Mouse (Mus musculus): ENCODE data around the gene 1700012B07Rik. TPM values are rescaled to one million over a fixed set of nuclear protein-coding genes. Genes with fewer than 3 reads are reported as not detected.

The 1700012B07Rik gene
- total RNA-seq (2017), result not detected in 3 replicates

- no peak for ATAC-seq (replicated peaks; ENCODE audit: insufficient number of reproducible peaks, low FRiP score, low TSS enrichment, poor library complexity, severe bottlenecking)
Observed at GRCm38 (mm10) chr11:109827946-109828345, at the start of gene 1700012B07Rik. Gene 1700012B07Rik (minus strand): TSS chr11:109828046.

GRCm38 (mm10) chr11:109876767-109877166 is 48.9 kb upstream of the 1700012B07Rik start:
- ATAC-seq (replicated peaks; ENCODE audit: insufficient number of reproducible peaks, low FRiP score, low TSS enrichment, poor library complexity, severe bottlenecking), result no peak

DNA sequence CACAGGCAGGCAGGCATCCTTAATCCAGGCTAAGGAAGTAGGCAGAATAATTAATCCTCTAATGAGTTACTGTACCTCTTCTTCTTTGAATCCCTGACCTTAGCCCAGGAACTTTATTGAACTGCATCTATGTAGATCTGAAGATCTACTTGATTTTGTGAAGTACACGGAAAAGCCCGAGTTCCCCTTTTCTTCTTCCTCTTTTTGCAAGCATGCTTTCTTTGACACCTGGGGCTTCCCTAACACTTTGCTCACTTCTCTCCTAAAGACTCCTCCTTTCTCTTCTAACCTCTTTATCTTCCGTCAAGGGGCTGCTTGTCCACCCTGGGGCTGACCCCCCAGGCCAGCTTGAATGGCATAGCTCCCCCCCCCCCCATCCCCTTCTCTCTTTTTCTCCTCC is 48.0 kb upstream of the 1700012B07Rik start:
- peak; percentile 52 for ATAC-seq (replicated peaks; ENCODE audit: insufficient number of reproducible peaks, low FRiP score, low TSS enrichment, poor library complexity, severe bottlenecking)

GRCm38 (mm10) chr11:109875525-109875802 is 47.6 kb upstream of the 1700012B07Rik start:
- no peak for ATAC-seq (replicated peaks; ENCODE audit: insufficient number of reproducible peaks, low FRiP score, low TSS enrichment, poor library complexity, severe bottlenecking)

- no peak for ATAC-seq (replicated peaks; ENCODE audit: insufficient number of reproducible peaks, low FRiP score, low TSS enrichment, poor library complexity, severe bottlenecking)
Observed at GRCm38 (mm10) chr11:109874651-109875524, 47.0 kb upstream of the 1700012B07Rik start.

GRCm38 (mm10) chr11:109873852-109874610 is 46.2 kb upstream of the 1700012B07Rik start:
- no peak for ATAC-seq (replicated peaks; ENCODE audit: insufficient number of reproducible peaks, low FRiP score, low TSS enrichment, poor library complexity, severe bottlenecking)

DNA sequence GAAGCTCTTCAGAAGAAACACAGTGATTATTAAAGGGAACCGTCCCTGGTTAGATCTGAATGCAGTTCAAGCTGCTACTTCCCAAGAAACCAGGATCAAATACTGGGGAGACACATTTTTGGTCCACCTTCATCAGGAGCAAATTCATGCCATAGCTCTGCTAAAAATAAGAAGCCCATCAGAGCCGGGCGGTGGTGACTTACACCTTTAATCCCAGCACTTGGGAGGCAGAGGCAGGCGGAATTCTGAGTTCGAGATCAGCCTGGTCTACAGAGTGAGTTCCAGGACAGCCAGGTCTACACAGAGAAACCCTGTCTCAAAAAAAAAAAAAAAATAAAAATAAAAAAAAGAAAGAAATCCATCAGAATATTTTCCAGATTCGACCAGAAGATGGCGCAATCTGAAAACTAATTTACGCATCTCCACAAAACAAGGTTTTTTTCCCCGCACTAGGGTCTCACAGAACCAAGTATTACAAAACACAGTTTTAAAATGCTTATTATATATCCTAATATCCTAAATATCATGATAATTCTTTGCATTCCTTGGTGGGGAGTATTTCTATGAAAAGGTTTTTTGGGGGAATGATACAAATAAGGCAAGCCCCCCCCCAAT is 45.4 kb upstream of the 1700012B07Rik start:
- ATAC-seq (replicated peaks; ENCODE audit: insufficient number of reproducible peaks, low FRiP score, low TSS enrichment, poor library complexity, severe bottlenecking), result no peak

- ATAC-seq (replicated peaks; ENCODE audit: insufficient number of reproducible peaks, low FRiP score, low TSS enrichment, poor library complexity, severe bottlenecking), result no peak
Observed at GRCm38 (mm10) chr11:109872674-109873073, 44.8 kb upstream of the 1700012B07Rik start.

DNA sequence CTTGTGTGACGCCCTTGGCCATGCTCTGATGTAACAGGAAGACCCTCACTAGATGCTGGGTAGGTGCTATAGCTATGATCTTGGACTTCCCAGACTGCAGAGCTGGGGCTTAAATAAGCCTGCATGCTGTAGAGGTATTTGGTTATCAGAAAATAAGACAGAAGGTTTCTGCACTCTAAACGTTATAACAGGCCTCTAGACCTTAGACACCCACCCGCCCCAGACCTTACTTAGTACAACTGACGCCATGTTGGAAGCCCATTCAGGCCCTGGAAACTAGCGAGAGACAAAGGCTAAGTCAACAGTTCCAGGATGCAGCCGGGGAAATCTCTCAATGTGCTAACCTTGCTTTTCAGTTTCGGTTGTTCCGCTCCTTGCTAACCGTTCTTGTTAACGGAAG is 44.2 kb upstream of the 1700012B07Rik start:
- ATAC-seq (replicated peaks; ENCODE audit: insufficient number of reproducible peaks, low FRiP score, low TSS enrichment, poor library complexity, severe bottlenecking), result no peak

- ATAC-seq (replicated peaks; ENCODE audit: insufficient number of reproducible peaks, low FRiP score, low TSS enrichment, poor library complexity, severe bottlenecking), result no peak
Observed at GRCm38 (mm10) chr11:109867861-109868260, 40.0 kb upstream of the 1700012B07Rik start.

- ATAC-seq (replicated peaks; ENCODE audit: insufficient number of reproducible peaks, low FRiP score, low TSS enrichment, poor library complexity, severe bottlenecking), result no peak
Observed at GRCm38 (mm10) chr11:109866537-109867160, 38.8 kb upstream of the 1700012B07Rik start.

GRCm38 (mm10) chr11:109865526-109865925 is 37.7 kb upstream of the 1700012B07Rik start:
- no peak for ATAC-seq (replicated peaks; ENCODE audit: insufficient number of reproducible peaks, low FRiP score, low TSS enrichment, poor library complexity, severe bottlenecking)

GRCm38 (mm10) chr11:109863951-109864350 is 36.1 kb upstream of the 1700012B07Rik start:
- no peak for ATAC-seq (replicated peaks; ENCODE audit: insufficient number of reproducible peaks, low FRiP score, low TSS enrichment, poor library complexity, severe bottlenecking)

GRCm38 (mm10) chr11:109863194-109863746 is 35.4 kb upstream of the 1700012B07Rik start:
- ATAC-seq (replicated peaks; ENCODE audit: insufficient number of reproducible peaks, low FRiP score, low TSS enrichment, poor library complexity, severe bottlenecking), result peak; percentile 33; the same call in 1 of the 2 replicates

DNA sequence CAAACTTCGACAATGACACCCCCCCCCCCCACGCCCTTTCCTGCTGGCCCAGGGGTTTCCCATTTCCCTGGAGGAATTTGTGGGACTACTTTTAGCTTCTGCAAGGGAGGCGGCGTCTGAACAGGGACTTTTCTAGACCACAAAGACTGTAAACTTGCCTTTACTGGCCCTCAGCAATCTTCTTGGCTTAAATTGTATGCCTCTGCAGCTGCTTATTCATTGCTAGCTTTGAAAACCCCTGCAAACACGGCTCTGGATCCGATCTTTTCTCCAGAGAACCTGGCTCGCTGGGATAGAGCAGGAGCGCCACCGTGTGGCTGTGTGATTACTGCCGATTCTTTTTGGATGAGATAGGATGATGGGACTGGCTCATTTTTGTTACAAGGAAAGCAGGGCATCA is 32.7 kb upstream of the 1700012B07Rik start:
- peak; percentile 63 for ATAC-seq (replicated peaks; ENCODE audit: insufficient number of reproducible peaks, low FRiP score, low TSS enrichment, poor library complexity, severe bottlenecking)

- peak; percentile 83 for ATAC-seq (replicated peaks; ENCODE audit: insufficient number of reproducible peaks, low FRiP score, low TSS enrichment, poor library complexity, severe bottlenecking)
Observed at GRCm38 (mm10) chr11:109859939-109860469, 32.2 kb upstream of the 1700012B07Rik start.

GRCm38 (mm10) chr11:109859441-109859840 is 31.6 kb upstream of the 1700012B07Rik start:
- no peak for ATAC-seq (replicated peaks; ENCODE audit: insufficient number of reproducible peaks, low FRiP score, low TSS enrichment, poor library complexity, severe bottlenecking)

DNA sequence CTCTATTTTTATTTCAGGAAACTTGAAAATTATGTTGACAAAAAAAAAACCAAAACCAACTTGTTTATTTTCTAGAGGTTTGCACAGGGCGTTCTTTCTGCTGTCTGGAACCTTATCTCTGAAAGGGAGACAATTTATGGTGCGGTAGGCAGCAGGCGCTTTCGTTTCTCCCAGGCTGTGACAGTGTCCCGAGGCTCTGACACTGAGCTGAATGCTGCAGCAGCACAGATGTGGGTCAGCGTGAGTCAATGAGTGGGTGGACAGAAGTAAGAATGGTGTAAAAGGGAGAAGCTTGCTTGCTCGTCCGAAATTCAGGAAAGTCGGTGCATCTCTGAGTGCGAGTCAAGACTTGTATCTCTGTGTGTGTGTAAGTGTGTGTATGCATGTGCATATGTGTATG is 29.2 kb upstream of the 1700012B07Rik start:
- ATAC-seq (replicated peaks; ENCODE audit: insufficient number of reproducible peaks, low FRiP score, low TSS enrichment, poor library complexity, severe bottlenecking), result no peak

- ATAC-seq (replicated peaks; ENCODE audit: insufficient number of reproducible peaks, low FRiP score, low TSS enrichment, poor library complexity, severe bottlenecking), result no peak
Observed at GRCm38 (mm10) chr11:109854056-109854455, 26.2 kb upstream of the 1700012B07Rik start.

Measured in monocyte, adult 5-6 weeks (primary cell).